Mouse (Mus musculus): ENCODE results near the gene Washc4.

Washc4 gene

GRCm38 (mm10) chr10:83594526-83594925 lies 51.0 kb downstream of the Washc4 start:
- no peak for DNase-seq (ENCODE audit: low read depth in 1 of 2, low spot score in 2 of 2)

- DNase-seq (ENCODE audit: low read depth in 1 of 2, low spot score in 2 of 2), result no peak
These were observed 57.1 kb downstream of the Washc4 start for GRCm38 (mm10) chr10:83600650-83601049.

GRCm38 (mm10) chr10:83603956-83604564 lies 60.5 kb downstream of the Washc4 start:
- no peak for DNase-seq (ENCODE audit: low read depth in 1 of 2, low spot score in 2 of 2)

- no peak for DNase-seq (ENCODE audit: low read depth in 1 of 2, low spot score in 2 of 2)
These were observed 62.2 kb downstream of the Washc4 start for GRCm38 (mm10) chr10:83605637-83606183.

- DNase-seq (ENCODE audit: low read depth in 1 of 2, low spot score in 2 of 2), result no peak
These were observed 63.6 kb downstream of the Washc4 start for GRCm38 (mm10) chr10:83607111-83607510.

- no peak for DNase-seq (ENCODE audit: low read depth in 1 of 2, low spot score in 2 of 2)
These were observed 65.0 kb downstream of the Washc4 start for GRCm38 (mm10) chr10:83608596-83608995.

GRCm38 (mm10) chr10:83610518-83610917 lies 67.0 kb downstream of the Washc4 start:
- DNase-seq (ENCODE audit: low read depth in 1 of 2, low spot score in 2 of 2), result no peak

- no peak for DNase-seq (ENCODE audit: low read depth in 1 of 2, low spot score in 2 of 2)
These were observed 68.3 kb downstream of the Washc4 start for GRCm38 (mm10) chr10:83611863-83612262.

- DNase-seq (ENCODE audit: low read depth in 1 of 2, low spot score in 2 of 2), result no peak
These were observed 69.2 kb downstream of the Washc4 start for GRCm38 (mm10) chr10:83612648-83613215.

- no peak for DNase-seq (ENCODE audit: low read depth in 1 of 2, low spot score in 2 of 2)
These were observed 73.8 kb downstream of the Washc4 start for GRCm38 (mm10) chr10:83617366-83617765.

GRCm38 (mm10) chr10:83618819-83619440 lies 75.4 kb downstream of the Washc4 start:
- no peak for DNase-seq (ENCODE audit: low read depth in 1 of 2, low spot score in 2 of 2)

GRCm38 (mm10) chr10:83620350-83621055 lies 77.0 kb downstream of the Washc4 start:
- DNase-seq (ENCODE audit: low read depth in 1 of 2, low spot score in 2 of 2), result no peak

GRCm38 (mm10) chr10:83624065-83624464 lies 80.5 kb downstream of the Washc4 start:
- DNase-seq (ENCODE audit: low read depth in 1 of 2, low spot score in 2 of 2), result no peak

GRCm38 (mm10) chr10:83624841-83625240 lies 81.3 kb downstream of the Washc4 start:
- no peak for DNase-seq (ENCODE audit: low read depth in 1 of 2, low spot score in 2 of 2)

- DNase-seq (ENCODE audit: low read depth in 1 of 2, low spot score in 2 of 2), result no peak
These were observed 83.6 kb downstream of the Washc4 start for GRCm38 (mm10) chr10:83627113-83627687.

GRCm38 (mm10) chr10:83628241-83628640 lies 84.7 kb downstream of the Washc4 start:
- no peak for DNase-seq (ENCODE audit: low read depth in 1 of 2, low spot score in 2 of 2)

GRCm38 (mm10) chr10:83629190-83629781 lies 85.7 kb downstream of the Washc4 start:
- no peak for DNase-seq (ENCODE audit: low read depth in 1 of 2, low spot score in 2 of 2)

- DNase-seq (ENCODE audit: low read depth in 1 of 2, low spot score in 2 of 2), result no peak
These were observed 86.3 kb downstream of the Washc4 start for GRCm38 (mm10) chr10:83629878-83630277.

- no peak for DNase-seq (ENCODE audit: low read depth in 1 of 2, low spot score in 2 of 2)
These were observed 87.3 kb downstream of the Washc4 start for GRCm38 (mm10) chr10:83630899-83631298.

GRCm38 (mm10) chr10:83631775-83632174 lies 88.2 kb downstream of the Washc4 start:
- no peak for DNase-seq (ENCODE audit: low read depth in 1 of 2, low spot score in 2 of 2)

- DNase-seq (ENCODE audit: low read depth in 1 of 2, low spot score in 2 of 2), result no peak
These were observed 89.3 kb downstream of the Washc4 start for GRCm38 (mm10) chr10:83632806-83633374.

Data from monocyte, adult 2 months (primary cell).